Comparison of ENCODE assay signal across 25 mouse cellular contexts in genomic region chr2:20516270-20516865, GRCm38 (mm10).
"Had no signal": no experiment of that assay in that cellular context is flagged by ENCODE, and none has a peak within 500 bp of the region (broad histone marks: within the 10 kb centered on the region; RNA-seq: fewer than 3 reads in every experiment).

No protein-coding gene starts in this region.

- DNase-seq: kidney, adult 8-10 months; kidney, postnatal 10 days; kidney, postnatal 36 days; left cerebral cortex, postnatal 4 days; liver, postnatal 0 days; lung, embryonic 14.5 days; lung, postnatal 36 days; right cerebral cortex, adult 18-20 months; right cerebral cortex, postnatal 14 days; right cerebral cortex, postnatal 4 days; thymus, adult 18-20 months; thymus, postnatal 14 days; thymus, postnatal 4 days had no signal

- H3K27ac ChIP-seq: kidney, embryonic 15.5 days; limb, embryonic 12.5 days; limb, embryonic 15.5 days; liver, embryonic 14.5 days; midbrain, embryonic 10.5 days; midbrain, embryonic 15.5 days; neural tube, embryonic 12.5 days; neural tube, embryonic 15.5 days; stomach, postnatal 0 days had no signal

- H3K27me3 ChIP-seq: kidney, embryonic 15.5 days; limb, embryonic 12.5 days; limb, embryonic 15.5 days; neural tube, embryonic 12.5 days had no signal

- H3K4me2 ChIP-seq: kidney, embryonic 15.5 days; limb, embryonic 12.5 days; limb, embryonic 15.5 days; liver, embryonic 11.5 days; lung, embryonic 14.5 days; midbrain, embryonic 15.5 days; neural tube, embryonic 12.5 days; neural tube, embryonic 15.5 days had no signal

- ATAC-seq: liver, postnatal 0 days; lung, postnatal 0 days; midbrain, embryonic 15.5 days had no signal

- H3K36me3 ChIP-seq: kidney, embryonic 15.5 days; limb, embryonic 12.5 days; limb, embryonic 15.5 days; midbrain, embryonic 10.5 days; midbrain, embryonic 15.5 days; neural tube, embryonic 12.5 days; neural tube, embryonic 15.5 days had no signal

- H3K9me3 ChIP-seq: limb, embryonic 12.5 days; limb, embryonic 15.5 days; megakaryocyte, embryonic 14.5 days; midbrain, embryonic 10.5 days; midbrain, embryonic 15.5 days; neural tube, embryonic 12.5 days; neural tube, embryonic 15.5 days had no signal

- H3K4me3 ChIP-seq: kidney, embryonic 15.5 days; limb, embryonic 12.5 days; limb, embryonic 15.5 days; megakaryocyte, embryonic 14.5 days; midbrain, embryonic 10.5 days; midbrain, embryonic 15.5 days; neural tube, embryonic 12.5 days; neural tube, embryonic 15.5 days had no signal

- H3K9ac ChIP-seq: kidney, embryonic 15.5 days; limb, embryonic 12.5 days; limb, embryonic 15.5 days; liver, embryonic 14.5 days; liver, postnatal 0 days; lung, embryonic 14.5 days; midbrain, embryonic 15.5 days; neural tube, embryonic 12.5 days; neural tube, embryonic 15.5 days had no signal
